Mouse (Mus musculus): ENCODE data around the gene Olfr1389.
"Not testable (repeated sequence)": the region's sequence is repeated elsewhere in the genome, so short reads cannot be mapped to it uniquely, and the experiment has no call there.

Gene Olfr1389

GRCm38 (mm10) chr11:49422767-49423166, at the start of gene Olfr1389:
Gene Olfr1389 (plus strand): TSS chr11:49423067.
- DNase-seq (ENCODE audit: low spot score): no peak

GRCm38 (mm10) chr11:49383133-49383532, 39.7 kb upstream of the Olfr1389 start:
- DNase-seq (ENCODE audit: low spot score): no peak

- DNase-seq (ENCODE audit: low spot score): not testable (repeated sequence)
Measured at GRCm38 (mm10) chr11:49386118-49386517, 36.7 kb upstream of the Olfr1389 start.

- not testable (repeated sequence) for DNase-seq (ENCODE audit: low spot score)
Measured at GRCm38 (mm10) chr11:49392707-49393106, 30.2 kb upstream of the Olfr1389 start.

- no peak for DNase-seq (ENCODE audit: low spot score)
Measured at GRCm38 (mm10) chr11:49406784-49407183, 16.1 kb upstream of the Olfr1389 start.

GRCm38 (mm10) chr11:49410540-49410939, 12.3 kb upstream of the Olfr1389 start:
- DNase-seq (ENCODE audit: low spot score): peak; percentile 27

- DNase-seq (ENCODE audit: low spot score): no peak
Measured at GRCm38 (mm10) chr11:49425257-49425927, 2.5 kb downstream of the Olfr1389 start.

GRCm38 (mm10) chr11:49429641-49430040, 6.8 kb downstream of the Olfr1389 start:
- DNase-seq (ENCODE audit: low spot score): no peak

GRCm38 (mm10) chr11:49436411-49436810, 13.5 kb downstream of the Olfr1389 start, which contains the start of gene Olfr1388:
Gene Olfr1388 (plus strand): TSS chr11:49436624.
- DNase-seq (ENCODE audit: low spot score): no peak

- DNase-seq (ENCODE audit: low spot score): no peak
Measured at GRCm38 (mm10) chr11:49455043-49455442, 32.2 kb downstream of the Olfr1389 start, which contains the start of gene Olfr1387. Gene Olfr1387 (plus strand): TSS chr11:49455343.

- not testable (repeated sequence) for DNase-seq (ENCODE audit: low spot score)
Measured at GRCm38 (mm10) chr11:49464746-49465145, 41.9 kb downstream of the Olfr1389 start, which contains the start of gene Olfr1386. Gene Olfr1386 (plus strand): TSS chr11:49465046.

All from c-Kit-positive CD71-positive TER-119-positive erythroid progenitor cells, embryonic 14.5 days (primary cell).